ENCODE assay signal across 24 mouse cellular contexts in genomic region chr12:89376600-89376999, GRCm38 (mm10).
DNase-seq lines count a peak whose midpoint lies in the region; ATAC-seq and TF ChIP-seq lines count a peak whose summit lies in the region.
"Had no signal": no experiment of that assay in that cellular context is flagged by ENCODE, and none has a peak within 500 bp of the region (broad histone marks: within the 10 kb centered on the region; RNA-seq: fewer than 3 reads in every experiment).

No protein-coding gene starts in this region.

- ATAC-seq in forebrain, embryonic 14.5 days: no peak
- no peak for ATAC-seq in forebrain, embryonic 12.5 days (ENCODE audit: low FRiP score)
- no peak for ATAC-seq in midbrain, embryonic 16.5 days
- no peak for ATAC-seq in midbrain, postnatal 0 days (ENCODE audit: low FRiP score)
- ATAC-seq: intestine, embryonic 16.5 days; liver, embryonic 12.5 days had no signal

- H3K4me3 ChIP-seq in forebrain, embryonic 14.5 days (ENCODE audit: low read depth, low read length): no peak overlapping the region
- H3K4me3 ChIP-seq in forebrain, embryonic 12.5 days (replicated peaks): no peak overlapping the region
- no peak overlapping the region for H3K4me3 ChIP-seq in layer of hippocampus, adult 2 months
- no peak overlapping the region for H3K4me3 ChIP-seq in midbrain, embryonic 16.5 days (ENCODE audit: low read depth, low read length)
- no peak overlapping the region for H3K4me3 ChIP-seq in midbrain, postnatal 0 days (ENCODE audit: low read depth, low read length)
- H3K4me3 ChIP-seq: embryonic facial prominence, embryonic 10.5 days; heart, adult 2 months; heart, embryonic 13.5 days; limb, embryonic 13.5 days; liver, embryonic 12.5 days; midbrain, embryonic 12.5 days; neural tube, embryonic 12.5 days had no signal

- no peaks in the 10 kb centered on the region for H3K9me3 ChIP-seq in forebrain, embryonic 14.5 days (replicated peaks; ENCODE audit: control insufficient read depth, low read length)
- H3K9me3 ChIP-seq in forebrain, embryonic 12.5 days: no peaks in the 10 kb centered on the region
- no peaks in the 10 kb centered on the region for H3K9me3 ChIP-seq in midbrain, embryonic 16.5 days (replicated peaks; ENCODE audit: control insufficient read depth, low read length, poor library complexity, severe bottlenecking)
- H3K9me3 ChIP-seq in midbrain, postnatal 0 days (ENCODE audit: low read length): no peaks in the 10 kb centered on the region
- H3K9me3 ChIP-seq: embryonic facial prominence, embryonic 10.5 days; heart, embryonic 13.5 days; limb, embryonic 13.5 days; liver, embryonic 12.5 days; midbrain, embryonic 12.5 days; neural tube, embryonic 12.5 days had no signal

- no peaks in the 10 kb centered on the region for H3K36me3 ChIP-seq in forebrain, embryonic 14.5 days (ENCODE audit: control insufficient read depth, insufficient read depth, low read length)
- H3K36me3 ChIP-seq in forebrain, embryonic 12.5 days (replicated peaks): no peaks in the 10 kb centered on the region
- H3K36me3 ChIP-seq in midbrain, embryonic 16.5 days (ENCODE audit: control insufficient read depth, insufficient read depth, low read length): no peaks in the 10 kb centered on the region
- H3K36me3 ChIP-seq in midbrain, postnatal 0 days (ENCODE audit: insufficient read depth, low read length): no peaks in the 10 kb centered on the region
- H3K36me3 ChIP-seq: embryonic facial prominence, embryonic 10.5 days; heart, embryonic 13.5 days; limb, embryonic 13.5 days; liver, embryonic 12.5 days; midbrain, embryonic 12.5 days; neural tube, embryonic 12.5 days had no signal

- H3K4me1 ChIP-seq in forebrain, embryonic 14.5 days (ENCODE audit: control insufficient read depth, insufficient read depth, low read length): no peaks in the 10 kb centered on the region
- H3K4me1 ChIP-seq in forebrain, embryonic 12.5 days: no peaks in the 10 kb centered on the region
- H3K4me1 ChIP-seq in midbrain, embryonic 16.5 days (ENCODE audit: control insufficient read depth, insufficient read depth, low read length): peaks cover 9% of the 10 kb centered on the region
- 0 out of 2 replicates have a peak, but pooled peaks cover 6% of the 10 kb centered on the region for H3K4me1 ChIP-seq in midbrain, postnatal 0 days (ENCODE audit: insufficient read depth, low read length)
- H3K4me1 ChIP-seq: embryonic facial prominence, embryonic 10.5 days; limb, embryonic 13.5 days; liver, embryonic 12.5 days; midbrain, embryonic 12.5 days; neural tube, embryonic 12.5 days had no signal

- H3K27ac ChIP-seq in forebrain, embryonic 14.5 days (ENCODE audit: low read depth, low read length): peak overlapping the region; percentile 67; the same call in 1 of the 2 replicates
- H3K27ac ChIP-seq in forebrain, embryonic 12.5 days: no peak overlapping the region
- peak overlapping the region; percentile 90 for H3K27ac ChIP-seq in layer of hippocampus, adult 2 months
- peak overlapping the region; percentile 65 for H3K27ac ChIP-seq in midbrain, embryonic 16.5 days (ENCODE audit: low read length)
- H3K27ac ChIP-seq in midbrain, postnatal 0 days (ENCODE audit: low read depth, low read length): no peak overlapping the region
- H3K27ac ChIP-seq: embryonic facial prominence, embryonic 10.5 days; heart, adult 2 months; heart, embryonic 13.5 days; limb, embryonic 13.5 days; liver, embryonic 12.5 days; neural tube, embryonic 12.5 days had no signal

- H3K27me3 ChIP-seq in forebrain, embryonic 14.5 days (replicated peaks; ENCODE audit: control insufficient read depth, insufficient read depth, low read length): no peaks in the 10 kb centered on the region
- no peaks in the 10 kb centered on the region for H3K27me3 ChIP-seq in forebrain, embryonic 12.5 days
- H3K27me3 ChIP-seq in midbrain, embryonic 16.5 days (ENCODE audit: control insufficient read depth, insufficient read depth, low read depth, low read length): no peaks in the 10 kb centered on the region
- H3K27me3 ChIP-seq in midbrain, postnatal 0 days (ENCODE audit: insufficient read depth, low read length): no peaks in the 10 kb centered on the region
- H3K27me3 ChIP-seq: heart, embryonic 13.5 days; limb, embryonic 13.5 days; liver, embryonic 12.5 days; midbrain, embryonic 12.5 days; neural tube, embryonic 12.5 days had no signal

- H3K4me2 ChIP-seq in forebrain, embryonic 14.5 days (ENCODE audit: low read length): no peak overlapping the region
- no peak overlapping the region for H3K4me2 ChIP-seq in forebrain, embryonic 12.5 days
- H3K4me2 ChIP-seq in midbrain, embryonic 16.5 days (ENCODE audit: low read length): no peak overlapping the region
- H3K4me2 ChIP-seq in midbrain, postnatal 0 days (ENCODE audit: low read depth, low read length, poor library complexity, severe bottlenecking): no peak overlapping the region
- H3K4me2 ChIP-seq: heart, embryonic 13.5 days; limb, embryonic 13.5 days; liver, embryonic 12.5 days; midbrain, embryonic 12.5 days; neural tube, embryonic 12.5 days had no signal

- DNase-seq in forebrain, embryonic 14.5 days (ENCODE audit: low spot score): no peak
- no peak for DNase-seq in layer of hippocampus, adult 2 months (ENCODE audit: low spot score in 2 of 2)
- no peak for DNase-seq in layer of hippocampus, postnatal 14 days (ENCODE audit: low spot score in 2 of 2)
- no peak for DNase-seq in midbrain, postnatal 0 days (ENCODE audit: low spot score)
- DNase-seq in lung, postnatal 25 days (ENCODE audit: low spot score): no peak
- DNase-seq: adrenal gland, postnatal 14 days; cerebellum, adult 9-10 months; gastrocnemius, postnatal 36 days; heart, adult 2 months; heart, postnatal 14 days; kidney, adult 9 months; kidney, postnatal 14 days; lung, adult 18-20 months; lung, postnatal 10 days; thymus, postnatal 36 days had no signal

- 60% methylated on average over 1 of the region's 1 CpGs for WGBS in forebrain, embryonic 14.5 days
- 85% methylated on average over 1 of the region's 1 CpGs for WGBS in forebrain, embryonic 12.5 days
- whole genome bisulfite sequencing in midbrain, embryonic 16.5 days: 62% methylated on average over 1 of the region's 1 CpGs
- WGBS in midbrain, postnatal 0 days: 59% methylated on average over 1 of the region's 1 CpGs

- no peak overlapping the region for H3K9ac ChIP-seq in forebrain, embryonic 14.5 days (ENCODE audit: low read length)
- H3K9ac ChIP-seq in forebrain, embryonic 12.5 days: no peak overlapping the region
- H3K9ac ChIP-seq in midbrain, embryonic 16.5 days (ENCODE audit: low read depth, low read length): no peak overlapping the region
- H3K9ac ChIP-seq in midbrain, postnatal 0 days (replicated peaks; ENCODE audit: low read length, poor library complexity, severe bottlenecking): no peak overlapping the region
- H3K9ac ChIP-seq: heart, embryonic 13.5 days; limb, embryonic 13.5 days; liver, embryonic 12.5 days; midbrain, embryonic 12.5 days; neural tube, embryonic 12.5 days had no signal

- TF ChIP-seq CTCF in layer of hippocampus, adult 2 months (conservative IDR thresholded peaks at IDR 0.05): no peak
- TF ChIP-seq CTCF in midbrain, postnatal 0 days (IDR thresholded peaks at IDR 0.05): no peak

Comparison
In these comparisons a context has a peak if more than half of its experiments do, and no peak if none do; other contexts are left out.
1. H3K27ac ChIP-seq: peak in forebrain, embryonic 14.5 days (single experiment), layer of hippocampus, adult 2 months (single experiment) and midbrain, embryonic 16.5 days (single experiment); none in forebrain, embryonic 12.5 days (single experiment) and midbrain, postnatal 0 days (single experiment).